Mouse (Mus musculus): ENCODE data around the gene Dda1. TPM values are rescaled to one million over a fixed set of nuclear protein-coding genes. Genes with fewer than 3 reads are reported as not detected.

Dda1 gene
- total and polyA plus RNA-seq, 3 experiments = 30.4 to 51.8 (median 31.8) TPM

DNA sequence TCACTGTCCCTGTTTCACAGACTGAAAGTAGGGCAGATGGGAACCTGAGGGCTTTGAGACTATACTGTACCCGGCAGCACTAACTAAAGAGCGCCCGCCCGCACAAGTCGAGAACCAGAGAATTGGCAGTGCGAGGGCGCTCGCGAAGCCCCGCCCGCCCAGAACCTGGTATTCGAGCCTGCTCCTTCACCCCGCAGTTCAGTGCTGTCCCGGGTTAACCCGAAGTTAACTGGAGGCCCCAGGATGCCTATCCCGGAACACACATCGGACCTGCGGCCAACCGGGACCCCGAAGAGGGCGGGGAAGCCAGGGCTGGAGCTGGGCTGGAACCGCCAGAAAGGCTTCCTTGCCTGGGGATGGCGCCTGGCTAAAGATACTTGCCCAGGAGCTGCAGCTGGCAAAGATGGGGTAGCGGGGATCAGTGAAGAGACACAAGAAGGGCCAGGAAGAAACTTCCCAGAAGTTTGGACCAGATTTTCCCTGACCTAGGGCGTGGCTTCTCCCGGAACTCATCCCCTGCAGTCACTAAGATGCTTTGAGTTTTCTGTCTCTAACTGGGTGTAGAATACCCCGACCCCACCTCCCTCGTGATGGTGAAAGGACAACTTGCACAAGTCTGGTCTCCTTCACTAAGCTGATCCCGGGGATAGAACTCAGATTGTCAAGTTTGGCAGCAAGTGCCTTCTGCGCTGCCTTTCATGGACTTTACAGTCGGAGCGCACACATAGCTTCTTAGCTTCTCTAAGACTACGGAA is 18.9 kb downstream of the Dda1 start, which contains the start of gene Gtpbp3:
Gene Gtpbp3, plus strand, starts transcription at position 413 of the 755 bp plus-strand sequence.
- WGBS = under 1% methylated on average over 33 of the region's 33 CpGs
- intact Hi-C loops (cut with DNase I) = loop anchor here (2.0 kb wide), 1 partner anchor 47 kb away; no protein-coding TSS in a partner anchor

DNA sequence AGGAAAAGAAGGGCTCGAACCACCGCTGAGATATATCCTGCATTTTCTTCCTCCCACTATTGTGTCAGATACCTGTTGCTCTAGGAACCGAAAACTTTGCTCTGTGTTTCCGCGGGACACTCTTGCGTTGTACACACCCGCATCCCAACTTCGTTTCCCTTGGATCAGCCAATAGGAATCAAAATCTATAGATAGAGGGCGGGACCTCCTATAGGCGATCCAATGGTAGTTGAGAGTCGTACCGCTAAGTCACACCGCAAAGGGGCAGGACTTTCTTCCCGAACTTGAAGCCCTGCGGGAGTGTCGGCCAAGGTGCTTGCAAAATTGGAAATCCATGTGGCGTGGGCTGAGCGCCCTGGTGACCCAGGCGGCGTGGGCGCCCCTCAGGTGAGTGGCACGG is 19.5 kb downstream of the Dda1 start:
- H3K9ac ChIP-seq (ENCODE audit: low read depth, low read length) = peak overlapping the region; percentile 96
- WGBS = under 1% methylated on average over 22 of the region's 22 CpGs
- no peaks in the 10 kb centered on the region for H3K36me3 ChIP-seq (ENCODE audit: control insufficient read depth, insufficient read depth, low read length)
- TF ChIP-seq EP300 (IDR thresholded peaks at IDR 0.05; ENCODE audit: insufficient read depth, low read depth, low read length) (0 out of 2 replicates have a peak, but pooled peaks have one; percentile 63), POLR2A (IDR thresholded peaks at IDR 0.05; ENCODE audit: insufficient read depth, low read depth, low read length) (peak; percentile 87), CTCF (IDR thresholded peaks at IDR 0.05) (peak; percentile 20; the same call in 1 of the 2 replicates)
- H3K79me2 ChIP-seq (replicated peaks; ENCODE audit: control insufficient read depth, insufficient read depth, low read length) = no peaks in the 10 kb centered on the region; the same call in 1 of the 2 replicates
- peak overlapping the region; percentile 95 for H3K27ac ChIP-seq
- intact Hi-C loops (cut with DNase I) = loop anchor here (2.0 kb wide), 1 partner anchor 48 kb away; no protein-coding TSS in a partner anchor
- peaks cover 7% of the 10 kb centered on the region for H3K4me1 ChIP-seq (ENCODE audit: control insufficient read depth, insufficient read depth, low read length)
- DNase-seq = peak; percentile 89 to 90
- H3K27me3 ChIP-seq (ENCODE audit: control insufficient read depth, insufficient read depth, low read length) = no peaks in the 10 kb centered on the region
- peak overlapping the region; percentile 74 for H3K4me3 ChIP-seq

More for the DNA sequence above, 18.9 kb downstream of the Dda1 start, which contains the start of gene Gtpbp3:
- H3K27ac ChIP-seq = peak within 1 kb of the TSS; percentile 95
- H3K9ac ChIP-seq (ENCODE audit: low read depth, low read length) = peak within 1 kb of the TSS; percentile 96
- H3K27me3 ChIP-seq (ENCODE audit: control insufficient read depth, insufficient read depth, low read length) = no peaks in the 10 kb centered on the region
- peak; percentile 87 to 89 for DNase-seq
- H3K36me3 ChIP-seq (ENCODE audit: control insufficient read depth, insufficient read depth, low read length) = no peaks in the 10 kb centered on the region
- peak within 1 kb of the TSS; percentile 74 for H3K4me3 ChIP-seq
- peaks cover 7% of the 10 kb centered on the region for H3K4me1 ChIP-seq (ENCODE audit: control insufficient read depth, insufficient read depth, low read length)
- H3K79me2 ChIP-seq (replicated peaks; ENCODE audit: control insufficient read depth, insufficient read depth, low read length) = no peaks in the 10 kb centered on the region; the same call in 1 of the 2 replicates
- TF ChIP-seq CTCF (IDR thresholded peaks at IDR 0.05) (no peak), POLR2A (IDR thresholded peaks at IDR 0.05; ENCODE audit: insufficient read depth, low read depth, low read length) (no peak; the same call in 1 of the 2 replicates), EP300 (IDR thresholded peaks at IDR 0.05; ENCODE audit: insufficient read depth, low read depth, low read length) (no peak)

DNA sequence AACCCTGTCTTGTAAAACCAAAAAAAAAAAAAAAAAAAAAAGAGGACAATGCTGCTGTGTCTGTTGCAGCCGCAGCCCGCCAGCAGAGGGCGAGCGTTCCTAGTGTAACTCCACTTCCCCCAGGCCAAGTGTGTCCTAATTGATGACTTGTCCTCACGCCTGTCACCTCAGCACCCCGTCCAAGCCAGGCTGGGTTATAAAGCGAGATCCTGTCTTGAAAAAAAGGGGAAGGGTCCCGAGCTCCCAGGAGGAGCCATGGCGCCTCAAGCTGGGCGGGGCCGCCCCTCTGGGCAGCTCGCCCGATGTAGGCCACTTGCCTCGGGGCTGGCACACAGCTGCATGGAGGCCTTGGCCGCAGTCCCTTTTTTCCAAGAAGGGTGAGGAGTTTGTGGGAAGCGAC is 26.0 kb downstream of the Dda1 start:
- H3K9ac ChIP-seq (ENCODE audit: low read depth, low read length) = no peak overlapping the region

DNA sequence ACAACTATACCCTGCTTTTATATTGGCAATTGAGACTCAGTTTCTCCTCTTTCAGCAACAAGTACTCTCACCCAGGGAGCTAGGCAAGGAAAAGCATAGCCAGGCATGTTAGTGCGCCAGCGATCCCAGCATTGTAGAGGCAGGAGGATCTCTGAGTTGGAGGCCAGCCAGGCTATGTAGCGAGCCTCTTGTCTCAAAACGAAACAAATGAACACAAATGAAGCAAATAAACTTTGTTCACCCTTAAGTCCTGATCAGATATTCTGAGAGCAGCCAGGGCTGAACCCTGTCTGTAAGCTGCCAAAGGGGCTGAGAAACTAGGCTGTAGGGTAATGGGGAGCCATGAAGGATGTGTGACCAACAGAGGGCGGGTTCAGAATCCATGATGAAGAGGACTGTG is 26.8 kb downstream of the Dda1 start:
- H3K79me2 ChIP-seq (replicated peaks; ENCODE audit: control insufficient read depth, insufficient read depth, low read length) = no peaks in the 10 kb centered on the region
- H3K4me3 ChIP-seq = no peak overlapping the region
- no peak overlapping the region for H3K9ac ChIP-seq (ENCODE audit: low read depth, low read length)
- WGBS = 57% methylated on average over 5 of the region's 5 CpGs
- H3K27ac ChIP-seq = peak overlapping the region; percentile 85
- no peak for DNase-seq
- intact Hi-C loops (cut with DNase I) = loop anchor here (1.0 to 5.0 kb wide), 2 partner anchors 25 to 96 kb away; partner anchors contain the start of gene Pgls
- H3K4me1 ChIP-seq (ENCODE audit: control insufficient read depth, insufficient read depth, low read length) = peaks cover 29% of the 10 kb centered on the region
- TF ChIP-seq POLR2A (IDR thresholded peaks at IDR 0.05; ENCODE audit: insufficient read depth, low read depth, low read length) (no peak), CTCF (IDR thresholded peaks at IDR 0.05) (no peak), EP300 (IDR thresholded peaks at IDR 0.05; ENCODE audit: insufficient read depth, low read depth, low read length) (no peak)
- peaks cover 2% of the 10 kb centered on the region; the same call in 1 of the 2 replicates for H3K36me3 ChIP-seq (ENCODE audit: control insufficient read depth, insufficient read depth, low read length)
- no peaks in the 10 kb centered on the region for H3K27me3 ChIP-seq (ENCODE audit: control insufficient read depth, insufficient read depth, low read length)

More for the DNA sequence above, 26.0 kb downstream of the Dda1 start:
- intact Hi-C loops (cut with DNase I) = loop anchor here (1.0 to 5.0 kb wide), 2 partner anchors 26 to 97 kb away; partner anchors contain the start of gene Pgls
- peak; percentile 88 to 91 for DNase-seq
- Histone ChIP-seq H3K4me1 (ENCODE audit: control insufficient read depth, insufficient read depth, low read length) (peaks cover 29% of the 10 kb centered on the region), H3K79me2 (replicated peaks; ENCODE audit: control insufficient read depth, insufficient read depth, low read length) (no peaks in the 10 kb centered on the region), H3K36me3 (ENCODE audit: control insufficient read depth, insufficient read depth, low read length) (peaks cover 2% of the 10 kb centered on the region; the same call in 1 of the 2 replicates), H3K27ac (peak overlapping the region; percentile 85), H3K4me3 (0 out of 2 replicates have a peak overlapping the region, but pooled peaks have one; percentile 34), H3K27me3 (ENCODE audit: control insufficient read depth, insufficient read depth, low read length) (no peaks in the 10 kb centered on the region)
- TF ChIP-seq EP300 (IDR thresholded peaks at IDR 0.05; ENCODE audit: insufficient read depth, low read depth, low read length) = peak; percentile 57; the same call in 1 of the 2 replicates
- no peak for TF ChIP-seq POLR2A (IDR thresholded peaks at IDR 0.05; ENCODE audit: insufficient read depth, low read depth, low read length)
- TF ChIP-seq CTCF (IDR thresholded peaks at IDR 0.05) = peak; percentile 81
- 5% methylated on average over 16 of the region's 16 CpGs for WGBS

DNA sequence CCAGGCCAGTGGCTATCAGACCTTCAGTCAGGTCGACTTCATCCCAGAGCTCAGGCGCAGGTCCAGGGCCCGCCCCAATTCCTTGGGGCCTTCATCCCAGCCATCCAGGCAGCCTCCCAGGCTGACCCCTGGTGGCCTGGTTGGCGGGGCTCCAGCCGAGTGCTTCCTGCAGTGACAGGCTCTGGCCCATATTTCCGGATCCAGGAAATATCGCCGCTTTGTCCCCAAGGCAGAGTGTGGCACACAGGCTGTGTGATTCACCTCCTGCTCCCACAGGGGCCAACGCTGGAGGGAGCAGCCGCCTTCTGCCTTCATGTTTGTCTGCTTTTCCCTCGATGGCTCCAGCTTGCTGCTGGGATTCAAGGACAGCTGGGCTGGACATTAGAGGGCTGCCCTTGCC is 27.5 kb downstream of the Dda1 start:
- H3K4me1 ChIP-seq (ENCODE audit: control insufficient read depth, insufficient read depth, low read length) = peaks cover 29% of the 10 kb centered on the region
- no peaks in the 10 kb centered on the region for H3K79me2 ChIP-seq (replicated peaks; ENCODE audit: control insufficient read depth, insufficient read depth, low read length)
- 3% methylated on average over 11 of the region's 11 CpGs for WGBS
- H3K4me3 ChIP-seq = no peak overlapping the region; the same call in 1 of the 2 replicates
- TF ChIP-seq POLR2A (IDR thresholded peaks at IDR 0.05; ENCODE audit: insufficient read depth, low read depth, low read length) = no peak
- TF ChIP-seq CTCF (IDR thresholded peaks at IDR 0.05) = peak; percentile 69
- TF ChIP-seq EP300 (IDR thresholded peaks at IDR 0.05; ENCODE audit: insufficient read depth, low read depth, low read length) = peak; percentile 70; the same call in 1 of the 2 replicates
- DNase-seq = peak; percentile 94
- H3K27ac ChIP-seq = peak overlapping the region; percentile 85
- no peaks in the 10 kb centered on the region for H3K27me3 ChIP-seq (ENCODE audit: control insufficient read depth, insufficient read depth, low read length)
- intact Hi-C loops (cut with DNase I) = loop anchor here (5.0 kb wide), 1 partner anchor 96 kb away; the partner anchor contains the start of gene Pgls
- peaks cover 2% of the 10 kb centered on the region; the same call in 1 of the 2 replicates for H3K36me3 ChIP-seq (ENCODE audit: control insufficient read depth, insufficient read depth, low read length)
- no peak overlapping the region for H3K9ac ChIP-seq (ENCODE audit: low read depth, low read length)
